Mouse (Mus musculus): ENCODE measurements around the gene Cxcl2. TPM values are rescaled to one million over a fixed set of nuclear protein-coding genes. Genes with fewer than 3 reads are reported as not detected.

Gene Cxcl2
- polyA plus RNA-seq, 1 experiment, result 0.50 TPM

Other genes starting within 250 kb of the Cxcl2 start
- 0.78 and 1.1 TPM in 2 replicates for gene Cxcl5, start 144.5 kb upstream of the Cxcl2 start, polyA plus RNA-seq (2012; rRNA removed)
- 0.17 and 0.18 TPM in 2 replicates for gene Ppbp, start 135.4 kb upstream of the Cxcl2 start, polyA plus RNA-seq (2012; rRNA removed)
- 14.5 and 15.5 TPM in 2 replicates for gene Pf4, start 131.4 kb upstream of the Cxcl2 start, polyA plus RNA-seq (2012; rRNA removed)
- gene Cxcl3, start 117.8 kb upstream of the Cxcl2 start, polyA plus RNA-seq (2012; rRNA removed), result 0.30 TPM in 1 of 2 replicates, not detected in the other
- 0.04 TPM in 1 of 2 replicates, not detected in the other for gene Cxcl15, start 109.3 kb upstream of the Cxcl2 start, polyA plus RNA-seq (2012; rRNA removed)
- gene Cxcl1, start 12.6 kb upstream of the Cxcl2 start, polyA plus RNA-seq (2012; rRNA removed), result 1.3 and 2.8 TPM in 2 replicates
- 12.7 and 19.5 TPM in 2 replicates for gene Mthfd2l, start 27.2 kb downstream of the Cxcl2 start, polyA plus RNA-seq (2012; rRNA removed)
- 0.05 and 0.14 TPM in 2 replicates for gene Epgn, start 123.6 kb downstream of the Cxcl2 start, polyA plus RNA-seq (2012; rRNA removed)
- 2.3 and 4.0 TPM in 2 replicates for gene Ereg, start 170.8 kb downstream of the Cxcl2 start, polyA plus RNA-seq (2012; rRNA removed)
- gene Areg, start 235.7 kb downstream of the Cxcl2 start, polyA plus RNA-seq (2012; rRNA removed), result 2.0 and 2.2 TPM in 2 replicates

All from large intestine, adult 2 months (tissue).